Mouse (Mus musculus) C2C12 (cell line): ENCODE measurements around the gene Txk. TPM values are rescaled to one million over a fixed set of nuclear protein-coding genes. Genes with fewer than 3 reads are reported as not detected.
A peak's percentile ranks its signal among the peaks of the same experiment; 100 is the strongest.

Source experiments
- H3K27me3 ChIP-seq: one replicate; pipeline ENCODE4 v1.6.1; 2011; ENCODE audit not compliant: control insufficient read depth, insufficient read depth, insufficient read length
- H3K36me3 ChIP-seq: one replicate; pipeline ENCODE4 v1.6.1; 2011; ENCODE audit not compliant: control insufficient read depth, insufficient read depth
- H3K4me3 ChIP-seq: one replicate; pipeline ENCODE4 v1.5.1; 2011; ENCODE audit warnings: mild to moderate bottlenecking, control low read depth; ENCODE audit not compliant: poor library complexity, insufficient read depth, severe bottlenecking
- H3K79me2 ChIP-seq: one replicate; pipeline ENCODE4 v1.6.1; 2011; ENCODE audit not compliant: control insufficient read depth, insufficient read depth
- H3K79me3 ChIP-seq: one replicate; pipeline ENCODE4 v1.6.1; 2011; ENCODE audit warnings: low read depth, control low read depth
- H3ac ChIP-seq: one replicate; pipeline ENCODE3; 2011; ENCODE audit warnings: low read depth; ENCODE audit not compliant: control insufficient read depth, insufficient read length
- CEBPB ChIP-seq: IDR thresholded peaks from one replicate; pipeline ENCODE4 v1.6.1; 2011; ENCODE audit warnings: low read depth, mild to moderate bottlenecking, control low read depth, moderate library complexity
- CTCF ChIP-seq: IDR thresholded peaks from one replicate; pipeline ENCODE4 v1.5.1; 2011; ENCODE audit not compliant: control insufficient read depth, insufficient read depth, insufficient read length
- FOSL1 ChIP-seq: IDR thresholded peaks from one replicate; pipeline ENCODE4 v1.8.0; 2011; ENCODE audit warnings: mild to moderate bottlenecking, low read length; ENCODE audit not compliant: poor library complexity, insufficient read depth, severe bottlenecking
- MAX ChIP-seq: IDR thresholded peaks from one replicate; pipeline ENCODE4 v1.6.1; 2011; ENCODE audit warnings: mild to moderate bottlenecking, control low read depth
- MYOD1 ChIP-seq: IDR thresholded peaks from one replicate; pipeline ENCODE4 v1.6.1; 2011; ENCODE audit warnings: low read depth; ENCODE audit not compliant: control insufficient read depth, insufficient read length
- MYOG ChIP-seq: IDR thresholded peaks from one replicate; pipeline ENCODE4 v1.6.1; 2011; ENCODE audit not compliant: control insufficient read depth, insufficient read length; ENCODE audit errors: extremely low read depth
- USF1 ChIP-seq: IDR thresholded peaks from one replicate; pipeline ENCODE4 v1.6.1; 2011; ENCODE audit warnings: low read depth, mild to moderate bottlenecking, control low read depth, moderate library complexity
- polyA plus RNA-seq: library from polyadenylated mRNA; unstranded; fragments of >200 nt; fragmentation: generic; extraction: Trizol; gene quantifications from one replicate; pipeline ENCODE4 v1.2.1, GENCODE M21; 2012; ENCODE audit warnings: missing spikeins

The Txk gene
- polyA plus RNA-seq, 1 experiment, result 0.04 TPM

DNA sequence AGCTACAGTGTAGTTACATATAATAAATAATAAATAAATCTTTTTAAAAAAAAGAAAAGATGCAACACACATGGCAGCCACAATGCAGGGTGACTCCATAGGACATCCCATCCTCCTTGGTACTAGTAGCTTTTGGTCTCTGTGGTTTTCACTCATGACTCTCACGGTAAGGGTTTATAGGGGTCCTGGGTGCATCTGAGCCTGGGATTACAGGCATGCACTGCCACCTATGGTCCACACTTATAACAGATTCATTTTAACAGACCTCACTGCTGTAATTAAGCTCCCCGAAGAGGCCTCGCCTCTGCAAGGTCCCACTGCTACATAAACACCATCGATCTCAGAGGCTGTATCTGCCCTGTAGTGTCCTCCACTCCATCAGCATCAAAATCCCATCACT is 32.9 kb upstream of the Txk start:
- no peaks in the 10 kb centered on the region for H3K27me3 ChIP-seq
- no peaks in the 10 kb centered on the region for H3K36me3 ChIP-seq
- no peak overlapping the region for H3K4me3 ChIP-seq
- H3K79me2 ChIP-seq, result no peaks in the 10 kb centered on the region
- TF ChIP-seq MYOG (no peak), MAX (no peak)
- no peaks in the 10 kb centered on the region for H3K79me3 ChIP-seq
- no peak overlapping the region for H3ac ChIP-seq

GRCm38 (mm10) chr5:72784719-72785118 is 32.1 kb upstream of the Txk start:
- Histone ChIP-seq H3K79me2 (no peaks in the 10 kb centered on the region), H3K36me3 (no peaks in the 10 kb centered on the region)
- TF ChIP-seq CEBPB, result no peak
- no peak for TF ChIP-seq MAX
- no peak for TF ChIP-seq MYOG
- no peak for TF ChIP-seq FOSL1
- no peak for TF ChIP-seq CTCF
- no peak for TF ChIP-seq MYOD1
- TF ChIP-seq USF1, result no peak

DNA sequence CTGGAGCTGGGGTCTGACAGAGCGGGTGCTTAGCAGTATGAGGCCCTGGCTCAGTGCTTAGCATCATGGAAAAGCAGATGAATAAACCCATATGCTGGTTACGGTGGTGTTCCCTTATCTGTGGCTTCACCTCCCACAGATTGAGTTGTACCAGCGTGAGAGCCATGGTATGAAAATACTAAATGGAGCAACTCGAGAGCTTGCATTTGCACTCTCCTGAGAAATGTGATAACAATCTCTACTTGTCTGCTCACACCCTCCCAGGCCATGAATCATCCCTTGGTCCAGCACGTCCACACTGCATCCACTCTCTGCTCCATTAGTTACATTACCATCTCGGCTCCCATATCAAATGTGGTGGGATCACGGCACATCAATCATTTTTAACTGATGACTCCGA is 31.4 kb upstream of the Txk start:
- Histone ChIP-seq H3K36me3 (no peaks in the 10 kb centered on the region), H3K79me3 (no peaks in the 10 kb centered on the region), H3ac (no peak overlapping the region), H3K79me2 (no peaks in the 10 kb centered on the region), H3K27me3 (no peaks in the 10 kb centered on the region), H3K4me3 (no peak overlapping the region)
- TF ChIP-seq MAX (no peak), MYOD1 (no peak), USF1 (no peak), MYOG (no peak), FOSL1 (no peak), CEBPB (no peak), CTCF (no peak)

More at GRCm38 (mm10) chr5:72784719-72785118, 32.1 kb upstream of the Txk start:
- Histone ChIP-seq H3K79me3 (no peaks in the 10 kb centered on the region), H3ac (no peak overlapping the region), H3K4me3 (no peak overlapping the region), H3K27me3 (no peaks in the 10 kb centered on the region)

GRCm38 (mm10) chr5:72783123-72783522 is 30.5 kb upstream of the Txk start:
- Histone ChIP-seq H3K79me2 (no peaks in the 10 kb centered on the region), H3K79me3 (no peaks in the 10 kb centered on the region), H3ac (no peak overlapping the region), H3K4me3 (no peak overlapping the region), H3K27me3 (no peaks in the 10 kb centered on the region), H3K36me3 (no peaks in the 10 kb centered on the region)
- TF ChIP-seq MYOD1, result no peak
- TF ChIP-seq CTCF, result no peak
- TF ChIP-seq USF1, result no peak
- TF ChIP-seq MYOG, result no peak
- no peak for TF ChIP-seq MAX

DNA sequence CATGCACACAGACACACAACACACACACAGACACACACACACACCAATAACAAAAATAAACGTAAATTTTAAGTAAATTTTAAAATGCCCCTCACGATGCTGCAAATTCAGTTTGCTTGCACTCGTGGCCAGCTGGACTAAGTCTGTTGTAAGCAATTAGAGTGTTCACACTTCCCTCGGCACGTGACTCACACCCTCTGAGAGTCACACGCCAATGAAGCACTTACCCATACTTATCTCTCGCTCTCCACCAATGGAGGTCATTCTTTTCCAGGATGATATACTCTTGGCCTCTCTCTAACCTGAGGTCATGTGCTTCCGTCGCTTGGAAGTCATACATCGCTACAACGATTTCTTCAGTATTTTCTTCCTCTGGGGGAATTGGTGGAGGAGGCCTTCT is 29.2 kb upstream of the Txk start:
- H3K36me3 ChIP-seq, result no peaks in the 10 kb centered on the region
- H3K4me3 ChIP-seq, result no peak overlapping the region
- TF ChIP-seq FOSL1 (no peak), USF1 (peak; percentile 50)
- no peaks in the 10 kb centered on the region for H3K79me2 ChIP-seq
- no peaks in the 10 kb centered on the region for H3K27me3 ChIP-seq
- no peak overlapping the region for H3ac ChIP-seq
- no peaks in the 10 kb centered on the region for H3K79me3 ChIP-seq

DNA sequence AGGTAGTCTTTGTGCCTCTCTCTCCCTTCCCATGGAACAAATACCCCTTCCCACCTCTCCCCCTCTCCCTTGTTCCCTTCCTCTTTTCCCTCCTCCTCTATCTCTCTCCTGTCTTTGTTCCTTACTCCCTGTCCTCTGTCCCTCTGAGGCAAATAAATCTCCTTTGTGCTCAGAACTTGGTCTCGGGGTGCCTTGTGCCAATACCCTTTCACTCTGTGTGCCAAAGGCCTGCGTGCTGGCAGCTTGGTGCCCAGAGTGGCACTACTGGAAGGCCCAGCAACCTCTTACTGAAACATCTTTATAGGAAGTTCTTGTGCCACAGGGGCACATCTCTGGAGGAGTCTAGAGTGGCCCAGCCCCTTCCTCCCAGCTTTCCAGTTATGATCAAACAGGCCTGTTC is 24.0 kb upstream of the Txk start:
- H3K27me3 ChIP-seq, result no peaks in the 10 kb centered on the region
- H3K36me3 ChIP-seq, result no peaks in the 10 kb centered on the region
- H3K4me3 ChIP-seq, result no peak overlapping the region
- H3K79me3 ChIP-seq, result no peaks in the 10 kb centered on the region
- no peak for TF ChIP-seq CTCF
- no peak for TF ChIP-seq MYOG
- TF ChIP-seq USF1, result no peak
- no peak overlapping the region for H3ac ChIP-seq
- H3K79me2 ChIP-seq, result no peaks in the 10 kb centered on the region
